Mouse (Mus musculus) adrenal gland, postnatal 4 days (tissue): ENCODE results near the gene Tas2r119. TPM values are rescaled to one million over a fixed set of nuclear protein-coding genes. Genes with fewer than 3 reads are reported as not detected.
"Not testable (repeated sequence)": the region's sequence is repeated elsewhere in the genome, so short reads cannot be mapped to it uniquely, and the experiment has no call there.

ENCODE experiments used
- DNase-seq, 2 experiments: peaks; one replicate each; pipeline ENCODE4 v3.0.0; 2021 to 2022; ENCODE audit warnings: low spot score in 2 of 2, mixed read lengths in 2 of 2
- long read RNA-seq, 2 experiments: library from polyadenylated mRNA; stranded (forward); transcript quantifications; one replicate each; pipeline ENCODE4 v2.0.0; 2021
- total RNA-seq, 2 experiments: library from RNA; stranded (reverse); gene quantifications; 2 replicates each; pipeline ENCODE4 v1.2.3; 2021

Gene Tas2r119
- not detected for total RNA-seq
- long read RNA-seq, experiment 1: 0 reads
- long read RNA-seq, experiment 2: 0 reads

DNA sequence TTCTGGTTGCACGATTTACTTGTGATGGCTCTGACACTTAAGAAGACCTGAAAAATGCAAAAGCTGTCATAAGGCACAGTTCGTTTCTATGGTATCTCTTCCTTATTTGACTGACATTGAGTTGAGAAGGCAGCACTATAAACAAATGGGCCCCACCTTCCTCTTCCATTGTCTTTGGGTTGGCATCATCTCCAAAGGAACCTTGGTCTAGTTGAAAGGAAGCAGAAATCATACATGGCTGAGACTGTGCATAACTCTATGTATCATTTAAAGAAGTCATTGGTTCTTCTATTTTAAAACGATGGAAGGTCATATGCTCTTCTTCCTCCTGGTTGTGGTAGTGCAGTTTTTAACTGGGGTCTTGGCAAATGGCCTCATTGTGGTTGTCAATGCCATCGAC is at the start of gene Tas2r119:
Gene Tas2r119, plus strand, starts transcription at position 301 of the 400 bp plus-strand sequence.
- no peak for DNase-seq

DNA sequence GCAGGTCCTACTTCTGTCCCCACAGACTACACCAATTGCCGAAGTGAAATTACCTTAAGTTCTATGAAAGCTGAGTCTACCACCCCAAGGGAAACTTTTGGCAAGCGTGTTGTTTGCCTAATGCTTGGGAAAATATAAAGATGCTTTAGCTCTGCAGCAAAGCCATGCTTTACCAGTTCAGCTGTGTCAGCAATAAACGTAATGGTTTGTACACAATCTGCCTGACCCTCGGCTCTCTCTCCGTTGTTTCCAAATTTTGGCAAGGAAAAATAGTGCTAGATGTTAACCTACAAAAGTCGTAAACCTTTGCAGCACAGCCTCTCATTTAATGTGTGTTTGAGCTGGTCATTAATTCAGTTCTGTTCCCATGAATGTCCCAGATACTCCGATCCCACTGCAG is 44.8 kb upstream of the Tas2r119 start:
- no peak for DNase-seq

DNA sequence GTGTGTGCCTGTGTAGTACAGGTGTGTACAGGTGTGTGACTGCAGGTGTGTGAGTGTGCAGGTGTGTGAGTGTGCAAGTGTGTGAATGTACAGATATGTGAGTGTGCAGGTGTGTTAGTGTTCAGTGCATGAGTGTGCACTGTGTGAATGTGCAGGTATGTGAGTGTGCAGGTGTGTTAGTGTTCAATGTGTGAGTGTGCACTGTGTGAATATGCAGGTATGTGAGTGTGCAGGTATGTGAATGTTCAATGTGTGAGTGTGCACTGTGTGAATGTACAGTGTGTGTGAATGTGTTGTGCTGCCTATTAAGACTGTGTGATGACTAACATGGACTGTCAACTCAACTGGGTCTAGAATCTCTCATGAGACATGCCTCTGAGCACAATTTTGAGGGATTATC is 35.4 kb upstream of the Tas2r119 start:
- no peak for DNase-seq

DNA sequence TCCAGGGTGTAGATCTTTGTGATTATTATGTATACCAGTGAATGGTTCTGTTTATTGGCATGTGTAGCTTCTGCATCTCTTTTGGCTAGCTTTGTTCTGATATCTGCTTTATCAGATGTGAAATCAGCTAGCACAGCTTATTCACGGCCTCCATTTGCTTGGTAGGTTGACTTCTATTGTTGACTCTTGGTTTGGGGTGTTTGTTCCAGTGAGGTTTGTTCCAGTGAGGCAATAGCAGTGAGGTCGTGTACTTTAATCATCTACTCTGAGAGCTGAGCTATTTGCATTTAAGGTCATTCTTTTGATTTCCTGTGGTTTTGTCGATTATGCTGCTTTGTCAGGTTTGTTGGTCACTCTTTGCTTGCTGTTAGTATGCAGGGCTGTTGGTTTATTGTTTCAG is 32.8 kb upstream of the Tas2r119 start:
- no peak for DNase-seq

DNA sequence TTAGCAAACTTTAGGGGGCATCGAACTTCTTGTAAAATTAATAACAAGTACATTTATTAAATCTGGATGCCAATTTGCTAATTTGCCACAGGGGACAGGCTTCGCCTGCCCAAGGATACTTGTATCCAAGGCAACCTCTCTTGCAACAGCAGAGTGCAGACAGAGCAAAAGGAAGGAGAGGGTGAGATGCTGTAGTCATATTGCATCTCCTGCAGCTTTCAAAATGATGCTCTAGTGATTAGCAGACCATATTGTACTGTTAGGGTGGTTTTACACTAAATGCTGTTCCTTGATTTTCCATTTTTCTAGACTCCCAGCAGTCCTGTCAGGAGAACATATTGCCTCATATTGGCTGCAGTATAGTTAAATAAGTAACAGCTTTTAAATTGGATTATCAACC is 23.7 kb upstream of the Tas2r119 start:
- no peak for DNase-seq

DNA sequence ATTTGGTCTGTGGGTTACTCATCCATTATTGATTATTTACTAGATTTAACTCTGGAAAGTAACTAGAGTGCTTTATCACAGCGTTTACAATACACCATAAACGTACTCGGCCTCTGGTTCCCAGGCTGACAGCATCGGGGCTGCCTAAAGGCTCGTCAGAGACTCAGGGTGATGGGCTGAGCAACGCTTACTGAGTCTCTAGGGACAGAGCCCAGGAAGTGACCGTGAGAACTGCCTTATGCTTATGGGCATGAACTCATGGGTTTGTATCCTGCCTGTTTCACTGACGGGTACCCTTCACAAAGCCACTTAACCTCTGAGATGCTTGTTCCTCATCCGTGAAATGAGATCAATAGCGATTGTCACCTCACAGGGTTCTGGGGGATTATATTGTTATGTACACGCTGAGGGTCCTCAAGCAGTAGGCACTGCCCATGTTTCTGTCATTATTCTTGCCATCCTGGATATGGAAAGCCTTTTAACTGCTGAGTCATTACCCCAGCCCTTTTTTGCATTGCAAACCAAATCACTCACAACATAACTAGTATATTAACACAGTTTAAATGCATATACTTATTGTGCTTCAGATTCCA is 23.1 kb upstream of the Tas2r119 start:
- DNase-seq: no peak

DNA sequence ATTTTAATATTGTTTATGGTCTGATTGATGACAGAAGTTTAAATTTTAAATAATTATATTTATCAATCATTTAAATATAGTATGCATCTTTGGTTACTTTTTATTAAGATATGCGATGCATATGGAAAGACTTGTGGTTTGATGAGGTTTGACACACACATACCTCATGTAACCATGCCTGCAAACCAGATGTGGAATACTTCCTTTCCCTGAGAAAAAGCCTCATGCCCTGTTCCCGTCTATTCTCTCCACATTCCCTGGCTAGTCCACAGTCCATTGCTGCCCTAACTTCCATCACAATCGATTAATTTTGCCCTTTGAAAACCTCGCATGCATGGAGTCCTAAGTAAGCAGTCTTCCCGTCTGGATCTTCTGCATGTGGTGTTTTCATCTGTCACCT is 21.0 kb upstream of the Tas2r119 start:
- no peak for DNase-seq

DNA sequence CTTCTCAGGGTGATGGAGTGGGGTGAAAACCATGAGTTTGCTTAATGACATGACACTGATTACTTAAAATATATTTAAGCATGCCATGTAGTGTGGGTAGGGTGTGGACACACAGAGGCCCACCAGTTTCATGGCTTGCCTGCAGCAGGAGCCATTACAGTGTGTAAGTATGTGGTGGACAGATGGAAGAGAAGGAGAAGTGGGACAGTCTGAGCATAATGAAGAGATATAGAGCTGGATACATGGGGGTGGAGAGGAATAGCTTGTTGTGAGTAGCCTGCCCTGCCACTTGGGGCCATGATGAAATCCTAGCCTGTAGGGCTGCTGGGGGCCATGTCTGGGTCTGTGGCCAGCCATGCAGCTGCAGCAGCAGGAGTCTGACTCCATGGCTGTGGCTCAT is 16.8 kb upstream of the Tas2r119 start:
- no peak for DNase-seq

DNA sequence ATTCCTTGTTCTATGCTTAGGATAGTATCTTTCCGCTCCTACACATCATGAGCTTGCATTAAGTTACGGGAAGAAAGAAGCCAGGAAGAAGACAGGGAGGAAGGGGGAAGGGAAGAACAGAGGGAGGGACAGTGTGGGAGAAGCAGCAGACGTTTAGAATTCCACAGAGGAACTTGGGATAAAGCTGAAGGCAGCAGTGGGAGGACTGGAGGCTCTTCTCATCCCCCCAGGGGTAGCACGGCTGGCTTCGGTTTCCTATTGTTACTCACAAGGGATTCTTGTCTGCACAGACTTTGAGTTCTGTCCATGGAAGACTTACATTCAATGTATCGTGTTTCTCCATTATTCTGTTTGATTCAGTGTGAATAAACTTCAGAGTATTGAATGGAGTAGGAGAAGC is 5.3 kb upstream of the Tas2r119 start:
- DNase-seq: no peak

DNA sequence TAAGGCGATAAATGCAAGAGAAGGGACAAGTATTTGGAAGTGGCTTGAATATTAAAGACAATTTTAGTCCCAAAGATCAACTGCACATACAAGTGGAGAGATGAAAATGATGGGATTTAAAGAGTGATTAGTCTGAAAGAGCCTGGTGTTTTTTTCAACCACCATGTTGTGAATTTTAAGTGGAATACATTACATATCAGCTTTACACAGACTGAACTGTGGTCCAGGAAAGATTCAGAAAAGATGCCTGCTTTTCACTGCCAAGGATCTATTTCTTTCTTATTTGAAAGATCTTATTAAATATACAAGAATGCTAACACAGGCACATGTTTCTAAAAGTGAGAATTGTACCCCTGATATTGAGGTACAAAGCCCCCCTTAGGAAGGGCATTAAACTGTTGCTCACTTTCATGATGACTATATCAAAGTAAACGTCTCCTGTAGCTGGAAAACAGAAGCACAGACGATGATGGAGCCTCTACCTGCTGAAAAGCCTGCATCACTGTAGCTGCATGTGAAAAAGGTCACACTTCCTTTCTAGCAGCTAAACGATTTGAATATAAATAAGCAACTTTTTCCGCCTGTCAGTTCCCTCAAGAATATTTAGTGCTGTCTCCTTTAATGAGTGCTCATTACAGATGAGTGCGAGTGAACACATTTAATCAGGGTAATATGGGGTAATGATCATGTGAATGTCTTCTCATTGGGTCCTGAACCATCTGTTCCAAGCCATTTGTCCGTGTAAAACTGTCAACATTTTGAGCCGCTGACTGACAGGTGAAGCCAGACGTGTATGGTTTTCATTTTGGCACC is 4.7 kb upstream of the Tas2r119 start:
- DNase-seq: no peak

DNA sequence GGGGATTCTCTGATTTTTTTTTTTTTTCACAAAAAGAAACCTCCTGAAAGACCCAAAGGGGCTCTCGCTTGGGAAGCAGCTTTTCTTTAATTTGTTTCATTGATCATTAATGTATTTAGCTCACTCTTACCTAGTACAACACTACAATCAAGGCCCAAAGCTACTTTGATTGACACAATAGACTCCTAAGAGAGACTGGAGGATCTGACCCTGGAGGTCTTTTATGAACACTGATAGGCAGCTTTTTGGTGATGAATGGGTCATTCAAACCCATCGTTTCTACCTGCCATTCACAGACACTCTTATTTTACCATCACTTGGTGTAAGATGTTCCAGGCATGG is 4.1 kb upstream of the Tas2r119 start:
- DNase-seq: no peak

DNA sequence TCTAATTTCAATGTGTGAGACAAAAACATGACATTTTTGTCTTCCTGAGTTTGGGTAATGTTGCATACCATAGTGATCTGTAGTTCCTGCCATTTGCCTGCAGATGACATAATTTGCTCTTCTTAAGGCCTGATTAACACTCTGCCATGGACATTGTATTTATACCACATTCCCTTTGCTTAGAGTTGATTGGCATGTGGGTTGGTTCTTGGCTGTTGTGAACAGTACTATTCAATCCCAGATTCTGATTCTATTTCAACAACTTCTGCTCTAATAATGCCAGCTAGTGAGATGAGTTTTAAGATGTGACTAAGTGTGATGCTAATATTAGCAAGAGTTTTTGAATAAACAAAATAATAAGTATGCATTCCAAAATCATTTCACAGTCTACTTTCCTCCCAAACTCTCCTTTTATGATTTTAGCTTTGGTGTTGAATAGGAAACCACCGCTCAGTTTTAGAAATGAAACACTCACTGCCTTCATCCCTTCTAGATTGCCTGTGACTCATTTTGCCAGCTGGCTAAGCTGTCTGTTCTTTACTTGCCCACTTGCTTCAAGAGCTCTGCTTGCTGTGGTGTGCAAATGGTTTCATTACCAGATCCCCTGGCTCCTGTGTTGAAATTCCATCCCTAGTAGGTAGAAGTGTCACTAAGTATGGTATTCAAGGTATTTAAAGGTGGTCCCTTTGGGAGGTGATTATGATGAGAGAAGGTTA is 3.1 kb downstream of the Tas2r119 start:
- DNase-seq: no peak

DNA sequence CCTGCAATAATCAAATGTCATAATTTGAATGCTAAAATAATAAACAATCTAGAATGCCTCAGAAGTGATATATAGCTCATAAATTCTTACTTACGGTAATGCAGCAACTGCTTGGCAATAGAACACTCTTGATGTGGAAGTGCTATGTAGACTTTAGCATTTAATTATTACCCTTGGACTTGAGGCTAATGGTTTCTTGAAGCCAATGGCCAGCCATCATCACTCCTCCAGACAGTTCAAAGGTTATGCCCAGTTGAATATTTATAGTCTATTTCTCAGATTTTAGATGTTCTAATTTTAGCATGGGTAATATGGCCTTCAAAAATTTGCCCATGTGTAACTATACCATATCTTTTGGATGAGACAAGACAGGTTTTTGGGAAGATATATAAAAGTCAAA is 4.9 kb downstream of the Tas2r119 start:
- DNase-seq: no peak

DNA sequence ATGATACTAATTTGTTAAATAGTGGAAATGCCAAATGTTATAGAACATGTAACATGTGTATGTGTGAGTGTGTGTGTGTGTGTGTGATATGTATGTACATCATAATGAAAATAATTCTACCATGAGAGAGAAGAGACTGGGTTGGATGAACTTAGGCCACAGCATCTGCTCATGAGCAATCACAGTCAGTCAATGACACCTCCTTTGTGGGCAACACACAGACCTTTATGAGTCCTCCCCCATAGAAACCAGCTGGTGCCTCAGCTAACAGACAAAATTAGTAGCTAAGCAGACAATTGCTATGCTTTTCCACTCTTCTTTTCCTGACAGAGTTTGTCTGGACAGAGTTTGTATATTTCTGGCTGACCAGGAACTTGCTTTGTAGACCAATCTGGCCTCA is 7.9 kb downstream of the Tas2r119 start:
- no peak for DNase-seq

DNA sequence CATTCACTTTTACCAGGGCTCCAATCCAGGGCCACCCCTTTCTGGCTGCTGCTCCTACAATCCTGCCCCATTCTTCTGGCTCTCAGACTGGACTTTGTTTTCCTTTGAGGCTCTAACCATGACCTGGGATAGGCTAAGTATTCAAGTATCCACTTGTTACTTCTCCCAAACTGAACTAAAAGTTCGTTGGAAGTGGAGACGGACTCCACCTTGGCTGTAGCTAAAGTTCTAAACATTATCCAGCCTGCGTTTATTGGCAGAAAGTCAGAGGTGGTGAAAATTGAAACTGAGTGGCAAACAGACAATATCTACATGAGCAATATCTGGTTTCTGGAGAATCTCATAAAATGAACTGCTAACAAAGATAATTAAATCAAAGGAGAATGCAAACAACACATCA is 12.8 kb downstream of the Tas2r119 start:
- DNase-seq: no peak

DNA sequence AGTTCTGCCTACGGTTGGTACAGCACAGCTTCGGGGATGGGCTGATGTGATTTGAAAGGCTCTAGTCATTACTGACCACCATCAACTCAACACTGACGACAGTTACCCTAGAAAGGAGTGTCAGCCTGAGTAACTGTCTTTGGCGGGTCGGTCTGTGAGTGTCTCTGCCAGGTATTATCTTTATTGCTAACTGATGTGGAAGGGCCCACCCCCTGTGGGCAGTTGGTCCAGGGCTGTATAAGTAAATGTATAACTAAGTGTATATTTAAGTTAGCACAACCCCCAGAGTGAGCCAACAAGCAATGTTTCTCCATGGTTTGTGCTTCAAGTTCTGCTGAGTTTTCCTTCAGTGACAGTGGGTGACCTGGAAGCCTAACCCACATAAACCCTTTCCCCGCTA is 13.3 kb downstream of the Tas2r119 start:
- no peak for DNase-seq

DNA sequence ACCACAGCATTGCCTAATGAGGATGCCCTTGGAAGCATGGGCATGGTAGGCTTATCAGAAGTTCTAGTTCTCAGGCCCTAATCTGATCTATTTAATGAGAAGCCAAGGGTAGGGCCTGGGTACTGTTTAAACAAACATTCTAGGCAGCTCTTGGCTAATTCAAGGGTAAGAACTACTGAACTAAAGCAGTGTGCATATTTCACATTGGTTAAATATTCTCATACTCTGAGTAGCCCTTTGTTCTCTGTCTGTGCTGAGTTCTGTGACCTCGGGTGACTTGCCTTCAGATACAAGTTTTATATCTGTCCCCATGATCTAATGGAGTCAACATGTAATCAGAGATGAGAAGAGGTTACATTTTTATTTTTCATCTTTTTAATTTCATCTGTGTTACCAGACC is 15.9 kb downstream of the Tas2r119 start:
- DNase-seq: no peak

DNA sequence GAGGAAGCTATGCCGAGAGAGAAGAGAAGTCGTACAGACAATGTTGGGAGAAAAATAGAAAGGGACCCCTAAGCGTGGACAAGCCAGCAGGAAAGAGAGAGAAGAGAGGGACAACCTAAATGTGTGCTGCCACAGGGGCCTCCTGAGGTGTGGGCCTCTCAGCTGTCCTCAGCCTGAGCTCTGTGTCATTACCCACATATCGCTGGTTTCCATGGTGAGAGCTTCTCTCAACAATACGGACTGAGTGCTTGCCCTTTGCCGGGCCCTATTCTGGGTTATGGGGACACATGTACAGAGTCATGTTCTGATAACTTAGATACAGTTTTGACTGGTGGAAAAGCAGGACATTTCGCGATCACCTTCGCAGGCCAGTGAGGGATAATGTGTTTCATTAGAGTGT is 21.0 kb downstream of the Tas2r119 start:
- no peak for DNase-seq

DNA sequence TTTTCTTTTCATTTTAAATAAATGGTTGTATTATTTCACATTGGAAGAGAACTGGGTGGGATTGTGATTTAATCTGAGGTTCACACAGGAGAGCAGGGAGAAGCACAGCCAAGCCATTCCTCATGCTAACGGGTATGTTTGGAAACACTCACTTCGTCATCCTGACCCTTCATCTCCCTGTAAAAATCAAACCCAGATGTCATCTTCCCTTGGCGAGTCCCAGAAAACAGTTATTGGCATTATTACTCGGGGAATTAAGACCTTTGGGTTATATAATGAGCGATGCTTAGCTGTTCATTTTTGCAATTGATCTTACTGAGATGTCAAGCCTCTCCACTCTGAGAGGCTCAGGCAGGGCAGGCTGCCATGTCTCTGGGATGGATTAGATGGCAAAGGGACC is 21.5 kb downstream of the Tas2r119 start:
- DNase-seq: no peak

DNA sequence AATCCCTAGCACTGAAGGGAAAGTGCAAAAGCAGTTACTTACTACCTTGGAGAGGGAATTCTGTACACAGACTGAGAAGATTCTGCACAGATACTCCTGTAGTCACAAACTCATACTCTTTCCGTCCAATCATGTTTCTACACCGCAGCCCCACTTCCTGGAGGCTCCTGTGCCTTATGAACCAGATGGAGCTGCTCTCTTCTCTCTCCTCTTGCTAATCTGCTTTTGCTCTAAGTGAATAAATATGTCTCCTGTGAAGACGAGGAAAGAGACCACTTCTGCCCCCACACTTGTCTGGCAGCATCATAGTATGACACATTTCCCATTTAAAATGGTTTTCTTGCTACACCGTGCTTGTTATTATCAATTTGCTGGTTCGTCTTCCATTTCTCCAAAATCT is 26.2 kb downstream of the Tas2r119 start:
- no peak for DNase-seq

DNA sequence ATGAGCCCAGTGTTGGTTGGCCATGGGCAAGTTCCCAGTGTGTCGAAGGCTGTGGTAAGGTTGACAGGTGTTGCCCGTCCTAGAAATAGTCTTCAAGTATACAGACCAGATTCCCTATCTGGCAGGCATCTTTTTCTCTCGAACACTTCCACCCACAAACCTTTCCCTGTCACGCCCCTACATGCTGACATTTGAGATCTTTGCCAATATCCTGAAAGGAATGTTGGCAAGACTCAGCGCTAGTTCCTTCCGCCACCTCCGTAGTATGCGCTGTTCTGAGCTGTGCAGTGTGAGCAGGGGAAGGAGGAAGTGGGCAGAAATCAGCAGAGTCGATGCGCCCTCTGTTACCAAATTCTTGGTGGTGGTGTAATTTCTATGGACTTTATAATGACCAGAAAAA is 27.8 kb downstream of the Tas2r119 start:
- no peak for DNase-seq

DNA sequence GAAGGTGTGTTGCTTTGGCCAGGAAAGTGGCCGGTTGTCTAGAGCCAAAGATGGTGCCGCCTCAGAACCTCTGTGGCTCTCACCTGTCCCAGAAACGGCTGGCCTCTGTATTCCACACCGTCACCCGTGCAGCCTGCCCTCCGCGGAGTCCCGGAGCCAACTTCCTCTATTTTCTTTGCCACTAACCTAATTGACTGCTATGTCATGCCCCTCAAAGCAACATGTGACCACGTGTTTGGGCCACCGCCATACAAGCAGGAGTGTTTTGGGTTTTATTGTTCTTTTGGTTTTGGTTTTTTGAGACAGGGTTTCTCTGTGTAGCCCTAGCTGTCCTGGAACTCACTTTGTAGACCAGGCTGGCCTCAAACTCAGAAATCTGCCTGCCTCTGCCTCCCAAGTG is 37.6 kb downstream of the Tas2r119 start:
- not testable (repeated sequence) for DNase-seq

DNA sequence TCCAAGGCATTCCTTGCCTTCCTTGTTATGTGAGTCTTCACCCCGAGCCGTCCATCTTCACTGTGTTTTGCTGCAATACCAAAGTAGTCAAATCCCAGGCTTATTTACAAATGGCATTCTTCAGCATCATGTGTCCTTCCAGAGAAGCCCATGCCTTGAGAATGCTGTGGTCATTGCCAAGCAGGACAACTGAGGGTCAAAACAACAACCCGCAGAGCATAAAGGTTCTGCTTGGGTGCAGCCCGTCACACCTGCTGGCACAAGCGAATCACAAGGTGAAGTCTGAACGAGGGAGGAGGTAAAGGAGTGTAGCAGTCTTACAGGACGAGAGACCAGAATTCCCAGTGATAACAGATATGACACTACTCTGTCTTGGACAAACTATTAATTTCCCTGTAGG is 45.9 kb downstream of the Tas2r119 start:
- no peak for DNase-seq
